Mouse (Mus musculus) embryonic facial prominence, embryonic 12.5 days (tissue): ENCODE measurements around the gene Sfswap. TPM values are rescaled to one million over a fixed set of nuclear protein-coding genes. Genes with fewer than 3 reads are reported as not detected.
"Not testable (repeated sequence)": the region's sequence is repeated elsewhere in the genome, so short reads cannot be mapped to it uniquely, and the experiment has no call there.

Experiments used
- ATAC-seq: fragments of 200-750 bp; cut with Nextera tagmentation; 2 replicates; pipeline ENCODE4 v1.8.0; 2017; ENCODE audit not compliant: insufficient number of reproducible peaks, insufficient read depth, low FRiP score, low TSS enrichment
- H3K27ac ChIP-seq: fragments of 300-500 bp; sonication (generic); 2 replicates; pipeline ENCODE4 v1.5.1; 2016; ENCODE audit warnings: mild to moderate bottlenecking
- H3K27me3 ChIP-seq: fragments of 300-500 bp; sonication (generic); 2 replicates; pipeline ENCODE4 v1.6.1; 2016; ENCODE audit warnings: mild to moderate bottlenecking, moderate library complexity
- H3K36me3 ChIP-seq: fragments of 300-500 bp; sonication (generic); 2 replicates; pipeline ENCODE4 v1.6.1; 2016; ENCODE audit warnings: mild to moderate bottlenecking
- H3K4me1 ChIP-seq: fragments of 300-500 bp; sonication (generic); 2 replicates; pipeline ENCODE4 v1.6.1; 2016
- H3K4me2 ChIP-seq: fragments of 300-500 bp; sonication (generic); replicated peaks from 2 replicates; pipeline ENCODE4 v1.6.1; 2016; ENCODE audit warnings: mild to moderate bottlenecking, moderate library complexity
- H3K4me3 ChIP-seq: fragments of 300-500 bp; sonication (generic); 2 replicates; pipeline ENCODE4 v1.5.1; 2016; ENCODE audit warnings: mild to moderate bottlenecking
- H3K9ac ChIP-seq: fragments of 300-500 bp; sonication (generic); 2 replicates; pipeline ENCODE4 v1.6.1; 2016; ENCODE audit warnings: mild to moderate bottlenecking, moderate library complexity
- H3K9me3 ChIP-seq: fragments of 300-500 bp; sonication (generic); 2 replicates; pipeline ENCODE4 v1.6.1; 2016; ENCODE audit warnings: mild to moderate bottlenecking, moderate library complexity
- WGBS: fragments of 180-500 bp; shearing (Covaris S2); methylation state at CpG from one replicate; pipeline ENCODE4 v1.1.7; 2016; 5-methylcytosine and 5-hydroxymethylcytosine counted together
- polyA plus RNA-seq: library from polyadenylated mRNA; unstranded; fragments of >200 nt; fragmentation: Nextera tagmentation; extraction: Ambion mirVana; gene quantifications from 2 replicates; pipeline ENCODE4 v1.2.1, GENCODE M21; 2016

The Sfswap gene
- 68.1 and 73.8 TPM in 2 replicates for polyA plus RNA-seq

- no peaks in the 10 kb centered on the region for H3K9me3 ChIP-seq
- peaks cover 19% of the 10 kb centered on the region for H3K36me3 ChIP-seq
- peak within 1 kb of the TSS; percentile 93 for H3K4me2 ChIP-seq
- peaks cover 11% of the 10 kb centered on the region for H3K4me1 ChIP-seq
- peak within 1 kb of the TSS; percentile 99 for H3K9ac ChIP-seq
- H3K4me3 ChIP-seq: peak within 1 kb of the TSS; percentile 97
- WGBS: under 1% methylated on average over 64 of the region's 66 CpGs
- H3K27me3 ChIP-seq: no peaks in the 10 kb centered on the region
- peak within 1 kb of the TSS; percentile 85 for H3K27ac ChIP-seq
- ATAC-seq: no peak
These were observed at the start of gene Sfswap for GRCm38 (mm10) chr5:129500722-129501634. TSS of gene Sfswap (plus strand) at chr5:129501221.

GRCm38 (mm10) chr5:129452561-129452960, 48.5 kb upstream of the Sfswap start:
- WGBS: 38% methylated on average over 3 of the region's 3 CpGs
- H3K9ac ChIP-seq: no peak overlapping the region
- no peak overlapping the region for H3K4me3 ChIP-seq
- H3K36me3 ChIP-seq: no peaks in the 10 kb centered on the region
- ATAC-seq: no peak
- no peak overlapping the region for H3K27ac ChIP-seq
- no peaks in the 10 kb centered on the region for H3K27me3 ChIP-seq
- peaks cover 15% of the 10 kb centered on the region for H3K4me1 ChIP-seq
- no peaks in the 10 kb centered on the region for H3K9me3 ChIP-seq
- no peak overlapping the region for H3K4me2 ChIP-seq

- peak; percentile 89 for ATAC-seq
- no peaks in the 10 kb centered on the region for H3K27me3 ChIP-seq
- H3K4me3 ChIP-seq: no peak overlapping the region
- H3K4me1 ChIP-seq: peaks cover 13% of the 10 kb centered on the region
- peak overlapping the region; percentile 37 for H3K4me2 ChIP-seq
- H3K36me3 ChIP-seq: no peaks in the 10 kb centered on the region
- H3K27ac ChIP-seq: peak overlapping the region; percentile 74
- WGBS: 10% methylated on average over 13 of the region's 13 CpGs
- 0 out of 2 replicates have a peak overlapping the region, but pooled peaks have one; percentile 15 for H3K9ac ChIP-seq
- no peaks in the 10 kb centered on the region for H3K9me3 ChIP-seq
These were observed 46.1 kb upstream of the Sfswap start for GRCm38 (mm10) chr5:129454802-129455528.

- H3K27me3 ChIP-seq: no peaks in the 10 kb centered on the region
- H3K27ac ChIP-seq: 0 out of 2 replicates have a peak overlapping the region, but pooled peaks have one; percentile 74
- H3K4me2 ChIP-seq: peak overlapping the region; percentile 37
- WGBS: 33% methylated on average over 2 of the region's 2 CpGs
- H3K4me1 ChIP-seq: peaks cover 12% of the 10 kb centered on the region
- no peak overlapping the region for H3K4me3 ChIP-seq
- H3K9ac ChIP-seq: no peak overlapping the region
- H3K9me3 ChIP-seq: no peaks in the 10 kb centered on the region
- H3K36me3 ChIP-seq: no peaks in the 10 kb centered on the region
- no peak for ATAC-seq
These were observed 45.5 kb upstream of the Sfswap start for GRCm38 (mm10) chr5:129455529-129455896.

GRCm38 (mm10) chr5:129456579-129457140, 44.4 kb upstream of the Sfswap start:
- 39% methylated on average over 9 of the region's 9 CpGs for WGBS
- H3K4me1 ChIP-seq: peaks cover 16% of the 10 kb centered on the region
- no peaks in the 10 kb centered on the region for H3K9me3 ChIP-seq
- H3K9ac ChIP-seq: no peak overlapping the region
- H3K4me2 ChIP-seq: no peak overlapping the region
- H3K27ac ChIP-seq: no peak overlapping the region
- H3K27me3 ChIP-seq: no peaks in the 10 kb centered on the region
- no peak overlapping the region for H3K4me3 ChIP-seq
- no peaks in the 10 kb centered on the region for H3K36me3 ChIP-seq
- ATAC-seq: no peak

GRCm38 (mm10) chr5:129458109-129458508, 42.9 kb upstream of the Sfswap start:
- Histone ChIP-seq H3K4me1 (peaks cover 16% of the 10 kb centered on the region), H3K9me3 (no peaks in the 10 kb centered on the region)
- 65% methylated on average over 7 of the region's 7 CpGs for WGBS

GRCm38 (mm10) chr5:129458541-129458940, 42.5 kb upstream of the Sfswap start:
- H3K27ac ChIP-seq: no peak overlapping the region
- no peaks in the 10 kb centered on the region for H3K27me3 ChIP-seq
- no peak overlapping the region for H3K4me2 ChIP-seq
- no peaks in the 10 kb centered on the region for H3K36me3 ChIP-seq
- no peak for ATAC-seq
- 76% methylated on average over 3 of the region's 3 CpGs for WGBS
- no peak overlapping the region for H3K4me3 ChIP-seq
- H3K9ac ChIP-seq: no peak overlapping the region
- no peaks in the 10 kb centered on the region for H3K9me3 ChIP-seq
- peaks cover 16% of the 10 kb centered on the region for H3K4me1 ChIP-seq

More at GRCm38 (mm10) chr5:129458109-129458508, 42.9 kb upstream of the Sfswap start:
- Histone ChIP-seq H3K27me3 (no peaks in the 10 kb centered on the region), H3K9ac (no peak overlapping the region), H3K36me3 (no peaks in the 10 kb centered on the region), H3K27ac (no peak overlapping the region), H3K4me3 (no peak overlapping the region), H3K4me2 (no peak overlapping the region)
- no peak for ATAC-seq

GRCm38 (mm10) chr5:129460798-129461476, 40.1 kb upstream of the Sfswap start:
- no peak overlapping the region for H3K4me2 ChIP-seq
- no peak overlapping the region for H3K27ac ChIP-seq
- H3K4me3 ChIP-seq: no peak overlapping the region
- no peak for ATAC-seq
- H3K27me3 ChIP-seq: peaks cover 2% of the 10 kb centered on the region; the same call in 1 of the 2 replicates
- H3K9me3 ChIP-seq: no peaks in the 10 kb centered on the region
- H3K36me3 ChIP-seq: no peaks in the 10 kb centered on the region
- H3K4me1 ChIP-seq: peaks cover 4% of the 10 kb centered on the region; the same call in 1 of the 2 replicates
- WGBS: 55% methylated on average over 11 of the region's 11 CpGs
- no peak overlapping the region for H3K9ac ChIP-seq

GRCm38 (mm10) chr5:129463648-129464047, 37.4 kb upstream of the Sfswap start:
- H3K27ac ChIP-seq: 0 out of 2 replicates have a peak overlapping the region, but pooled peaks have one; percentile 57
- not testable (repeated sequence) for H3K27me3 ChIP-seq, H3K4me3 ChIP-seq, H3K4me2 ChIP-seq, H3K9ac ChIP-seq, ATAC-seq, H3K4me1 ChIP-seq, H3K36me3 ChIP-seq, H3K9me3 ChIP-seq
- 29% methylated on average over 9 of the region's 9 CpGs for WGBS

- WGBS: 92% methylated on average over 2 of the region's 2 CpGs
- no peak overlapping the region for H3K4me3 ChIP-seq
These were observed 35.2 kb upstream of the Sfswap start for GRCm38 (mm10) chr5:129465788-129466187.

GRCm38 (mm10) chr5:129475532-129476045, 25.4 kb upstream of the Sfswap start:
- no peak for ATAC-seq
- no peaks in the 10 kb centered on the region for H3K9me3 ChIP-seq
- 70% methylated on average over 3 of the region's 3 CpGs for WGBS
- no peaks in the 10 kb centered on the region for H3K4me1 ChIP-seq
- H3K27me3 ChIP-seq: 0 out of 2 replicates have a peak, but pooled peaks cover 2% of the 10 kb centered on the region
- no peak overlapping the region for H3K9ac ChIP-seq
- H3K27ac ChIP-seq: no peak overlapping the region
- no peak overlapping the region for H3K4me2 ChIP-seq
- no peaks in the 10 kb centered on the region for H3K36me3 ChIP-seq
- H3K4me3 ChIP-seq: no peak overlapping the region

More at GRCm38 (mm10) chr5:129465788-129466187, 35.2 kb upstream of the Sfswap start:
- H3K27ac ChIP-seq: no peak overlapping the region
- no peaks in the 10 kb centered on the region for H3K36me3 ChIP-seq
- H3K4me1 ChIP-seq: peaks cover 1% of the 10 kb centered on the region; the same call in 1 of the 2 replicates
- no peak for ATAC-seq
- H3K4me2 ChIP-seq: no peak overlapping the region
- no peaks in the 10 kb centered on the region for H3K9me3 ChIP-seq
- no peak overlapping the region for H3K9ac ChIP-seq
- peaks cover 3% of the 10 kb centered on the region; the same call in 1 of the 2 replicates for H3K27me3 ChIP-seq
